Mouse (Mus musculus): ENCODE data around the gene Pim3. TPM values are rescaled to one million over a fixed set of nuclear protein-coding genes. Genes with fewer than 3 reads are reported as not detected.

Gene Pim3
- total RNA-seq, 2 experiments from 2014 or later: 24.1 to 37.3 TPM

DNA sequence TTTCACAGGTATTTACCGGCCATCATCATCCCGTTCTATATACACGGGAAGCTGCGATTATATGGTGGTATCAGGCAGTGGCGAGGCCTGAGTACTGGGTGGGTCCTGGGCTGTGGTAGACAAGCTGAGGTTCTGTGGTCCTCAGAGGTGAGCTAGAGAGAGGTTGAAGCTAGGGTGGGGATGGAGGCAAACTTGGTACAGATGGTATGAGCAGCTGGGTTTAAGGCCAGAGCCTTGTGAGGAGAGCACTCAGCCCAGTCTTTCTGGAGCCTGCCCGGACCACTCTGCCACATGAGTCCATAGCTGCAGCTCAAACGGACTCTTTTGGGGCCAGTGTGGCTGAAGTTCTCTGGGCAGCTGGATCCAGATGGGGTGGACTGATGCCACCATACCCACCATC is 4.6 kb upstream of the Pim3 start:
- DNase-seq (ENCODE audit: low spot score): no peak

DNA sequence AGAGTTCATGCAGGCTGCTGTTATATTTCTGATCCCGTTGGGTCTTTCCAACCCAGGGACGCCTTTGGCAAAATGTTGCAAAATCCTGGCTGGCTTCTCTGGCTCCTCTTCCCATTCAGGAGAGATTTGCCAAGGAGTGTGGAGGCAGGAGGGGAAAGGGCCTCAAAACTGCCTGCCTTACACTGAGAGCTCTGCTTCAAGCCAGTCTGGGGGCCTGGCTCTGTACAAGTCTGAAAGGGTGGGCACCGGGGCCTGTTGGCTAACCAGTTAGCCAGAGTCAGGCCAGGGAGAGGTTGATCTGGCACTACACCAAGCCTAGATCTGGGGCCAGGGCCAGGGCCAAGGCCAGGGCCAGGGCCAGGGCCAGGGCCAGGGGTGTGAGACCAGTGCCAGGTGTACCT is 3.8 kb upstream of the Pim3 start:
- DNase-seq (ENCODE audit: low spot score): peak; percentile 82

DNA sequence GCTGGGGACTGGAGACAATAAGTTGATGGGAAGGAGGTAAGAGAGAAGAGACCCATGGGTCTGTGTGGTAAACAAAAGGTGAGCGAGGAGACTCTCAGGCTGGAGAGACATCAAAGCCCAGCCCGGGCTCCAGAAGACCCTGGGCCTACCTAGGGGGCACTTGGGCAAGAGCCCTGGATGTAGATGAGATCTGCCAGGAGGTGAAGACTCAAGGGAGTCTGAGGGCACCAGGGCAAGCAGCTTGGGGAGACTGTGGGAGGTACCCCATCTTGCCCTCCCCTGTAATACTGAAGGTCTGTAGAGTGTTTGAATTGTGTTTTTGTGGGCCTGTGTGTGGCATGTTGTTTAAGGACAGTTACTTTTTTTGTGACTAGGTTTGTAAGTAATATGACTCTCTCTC is 3.3 kb upstream of the Pim3 start:
- DNase-seq (ENCODE audit: low spot score): no peak

DNA sequence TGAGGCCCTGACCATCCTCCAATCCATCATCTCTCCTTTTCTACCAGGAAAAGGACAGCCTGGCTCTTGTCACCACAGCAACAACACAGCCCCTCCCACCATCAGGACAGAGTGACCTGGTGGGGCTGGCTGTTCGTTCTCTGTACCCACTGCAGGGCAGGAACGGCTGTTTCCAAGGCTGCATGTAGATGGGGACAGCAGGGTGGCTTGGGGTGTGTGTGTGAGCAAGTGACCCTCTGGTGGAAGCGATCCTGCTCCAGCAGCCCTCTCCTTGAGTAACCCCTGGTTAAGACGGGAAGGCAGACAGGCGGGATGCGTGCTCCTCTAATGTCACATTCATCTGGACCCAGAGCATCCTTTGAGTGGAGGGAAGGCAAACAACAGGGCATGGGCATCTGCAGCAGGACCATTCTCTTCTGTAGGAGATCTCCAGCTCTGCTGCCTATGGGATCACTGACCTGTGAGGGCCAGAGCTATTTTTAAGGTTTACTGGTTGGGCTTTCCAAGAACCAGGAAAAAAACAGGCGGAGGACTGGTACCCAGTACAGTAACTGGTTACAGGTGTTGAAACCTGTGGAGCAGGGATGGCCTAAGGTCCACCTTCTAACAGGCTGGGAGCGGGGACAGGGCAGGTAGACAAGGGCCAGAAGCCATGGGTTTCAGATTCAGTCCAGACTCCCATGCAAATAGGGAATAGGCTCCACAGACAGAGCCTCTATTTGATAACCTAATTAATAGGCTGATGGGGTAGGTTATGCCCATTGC is 2.6 kb upstream of the Pim3 start:
- no peak for DNase-seq (ENCODE audit: low spot score)

DNA sequence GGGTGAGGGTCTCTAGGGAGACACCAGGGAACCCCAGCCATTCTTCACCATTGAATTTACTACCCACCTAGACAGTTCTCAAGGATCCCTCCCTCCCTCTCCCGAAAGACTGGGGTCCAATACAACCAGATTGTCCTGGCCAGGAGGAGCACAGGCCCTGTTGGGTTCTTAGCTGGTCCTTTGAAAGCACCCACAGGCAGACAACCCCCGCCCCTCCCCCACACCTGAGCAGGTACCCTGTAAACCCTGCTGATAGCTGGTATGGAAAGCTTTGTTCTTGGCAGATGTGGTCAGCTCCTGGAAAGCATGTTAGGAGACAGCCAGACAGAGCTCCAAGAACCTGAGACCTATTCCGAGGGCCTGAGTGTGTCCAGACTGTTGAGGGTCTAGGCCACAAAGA is 1.2 kb upstream of the Pim3 start:
- DNase-seq (ENCODE audit: low spot score): no peak

DNA sequence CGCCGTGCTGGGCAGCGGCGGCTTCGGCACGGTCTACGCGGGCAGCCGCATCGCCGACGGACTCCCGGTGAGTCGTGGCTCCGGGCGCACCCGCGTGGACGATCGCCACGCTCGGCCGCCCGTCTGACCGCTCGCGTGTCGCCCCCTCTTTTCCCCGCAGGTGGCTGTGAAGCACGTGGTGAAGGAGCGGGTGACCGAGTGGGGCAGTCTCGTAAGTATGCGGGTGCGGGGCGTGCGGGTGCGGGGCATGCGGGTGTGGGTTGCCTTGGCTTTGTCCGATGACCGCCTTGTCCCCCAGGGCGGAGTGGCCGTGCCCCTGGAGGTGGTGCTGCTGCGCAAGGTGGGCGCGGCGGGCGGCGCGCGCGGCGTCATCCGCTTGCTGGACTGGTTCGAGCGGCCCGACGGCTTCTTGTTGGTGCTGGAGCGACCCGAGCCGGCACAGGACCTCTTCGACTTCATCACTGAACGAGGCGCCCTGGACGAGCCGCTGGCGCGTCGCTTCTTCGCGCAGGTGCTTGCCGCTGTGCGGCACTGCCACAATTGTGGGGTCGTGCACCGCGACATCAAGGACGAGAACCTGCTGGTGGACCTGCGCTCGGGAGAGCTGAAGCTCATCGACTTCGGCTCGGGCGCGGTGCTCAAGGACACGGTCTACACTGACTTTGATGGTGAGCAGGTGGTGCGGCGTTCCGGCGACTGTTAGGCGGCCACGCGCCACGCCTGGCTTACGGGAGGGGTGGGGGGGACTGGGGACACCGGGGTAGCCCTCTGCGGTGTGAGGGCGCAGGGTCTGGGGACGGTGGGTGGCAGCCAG is 1.1 kb downstream of the Pim3 start:
- peak; percentile 52 for DNase-seq (ENCODE audit: low spot score)

GRCm38 (mm10) chr15:88863695-88864231 is 1.8 kb downstream of the Pim3 start:
- peak; percentile 97 for DNase-seq (ENCODE audit: low spot score)

- peak; percentile 44 for DNase-seq (ENCODE audit: low spot score)
Observed at GRCm38 (mm10) chr15:88864270-88865030, 2.5 kb downstream of the Pim3 start.

GRCm38 (mm10) chr15:88865061-88865460 is 3.1 kb downstream of the Pim3 start:
- no peak for DNase-seq (ENCODE audit: low spot score)

- no peak for DNase-seq (ENCODE audit: low spot score)
Observed at GRCm38 (mm10) chr15:88865888-88866695, 4.1 kb downstream of the Pim3 start.

DNA sequence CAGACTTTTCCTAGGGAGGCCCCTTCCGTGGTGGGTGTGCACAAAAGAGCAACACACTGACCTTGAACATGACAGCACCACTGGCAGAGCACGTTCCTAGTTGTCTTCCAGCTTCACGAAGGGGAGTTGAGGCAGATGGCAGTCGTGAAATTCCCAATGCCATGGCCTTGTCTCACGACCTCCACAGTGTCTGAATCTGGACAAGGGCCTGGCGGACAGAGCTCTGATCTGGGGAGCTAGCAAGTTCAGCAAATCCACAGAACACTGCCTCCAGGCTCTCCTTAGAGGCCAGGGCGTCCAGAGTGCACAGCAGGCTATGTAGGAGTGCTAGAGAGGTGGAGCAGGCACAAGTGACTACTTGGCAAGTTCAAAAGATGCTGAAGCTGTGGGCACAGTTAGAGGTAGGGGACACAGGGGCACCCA is 5.0 kb downstream of the Pim3 start:
- no peak for DNase-seq (ENCODE audit: low spot score)

DNA sequence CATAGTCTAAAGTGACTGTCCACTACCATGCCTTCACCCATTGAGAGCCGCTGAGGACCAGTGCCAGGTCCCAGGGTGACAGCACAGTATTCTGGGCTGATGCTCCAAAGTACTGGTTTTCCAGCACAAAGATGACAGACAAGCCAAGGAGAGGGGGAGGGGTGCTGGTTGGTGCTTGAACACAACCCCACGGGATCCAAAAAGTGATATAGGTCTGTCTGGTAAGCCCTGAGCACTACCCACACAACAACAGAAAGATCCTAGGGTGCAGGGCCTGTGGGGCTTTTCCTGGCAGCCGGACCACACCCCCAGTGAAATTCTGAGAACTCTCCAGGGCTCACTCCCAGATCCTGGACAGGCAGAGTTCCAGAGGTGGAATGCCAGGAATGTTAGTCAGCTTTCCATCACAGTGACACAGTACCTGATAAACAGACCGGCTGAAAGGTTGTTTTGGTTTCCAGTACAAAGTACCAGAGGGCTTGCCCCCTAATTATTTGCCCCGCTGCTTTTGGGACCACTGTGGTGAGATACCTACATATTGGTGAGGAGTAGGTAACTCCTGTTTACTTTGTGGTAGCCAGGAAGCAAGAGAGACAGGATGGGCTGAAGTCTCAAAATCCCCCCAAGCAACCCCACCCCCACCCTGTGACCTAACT is 5.5 kb downstream of the Pim3 start:
- peak; percentile 65 for DNase-seq (ENCODE audit: low spot score)

- DNase-seq (ENCODE audit: low spot score): peak; percentile 46
Observed at GRCm38 (mm10) chr15:88868024-88868742, 6.2 kb downstream of the Pim3 start.

DNA sequence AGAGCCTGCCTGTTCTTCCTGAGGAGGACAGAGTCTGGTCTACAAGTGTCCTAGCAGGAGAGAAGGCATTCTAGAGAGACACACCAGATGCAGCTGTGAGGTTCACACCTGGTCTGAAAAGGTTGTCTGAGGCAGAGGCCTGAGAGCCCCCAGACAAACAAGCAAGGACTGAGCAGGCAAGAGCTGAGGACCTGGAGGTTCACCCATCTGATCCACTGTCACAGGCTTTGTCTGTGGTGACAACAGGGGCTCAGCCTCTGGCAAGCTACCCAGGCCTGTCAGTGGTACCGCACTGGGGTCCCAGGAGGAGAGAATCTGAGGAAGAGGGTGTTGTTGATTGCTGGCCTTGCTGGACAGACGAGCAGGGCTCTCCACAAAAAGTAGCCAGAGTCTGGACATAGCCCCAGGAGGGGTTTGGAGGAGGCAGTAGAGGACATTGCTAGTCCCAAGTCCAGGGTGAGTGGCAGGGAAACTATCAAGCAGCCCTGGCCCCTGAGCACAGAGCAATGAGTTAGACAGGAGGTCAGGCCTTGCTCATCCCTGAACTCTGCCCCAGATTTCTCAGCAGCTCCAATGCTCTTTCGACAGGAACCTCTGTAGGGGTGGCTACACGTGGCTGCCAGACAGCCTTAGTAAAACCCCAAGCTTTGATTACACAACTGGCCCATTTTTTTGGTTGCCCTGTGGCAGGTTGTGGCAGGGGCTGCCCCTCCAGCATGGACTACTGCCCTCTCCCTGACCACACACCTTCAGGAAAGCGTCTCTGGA is 8.6 kb downstream of the Pim3 start:
- no peak for DNase-seq (ENCODE audit: low spot score)

- no peak for DNase-seq (ENCODE audit: low spot score)
Observed at GRCm38 (mm10) chr15:88874061-88874460, 12.1 kb downstream of the Pim3 start.

DNA sequence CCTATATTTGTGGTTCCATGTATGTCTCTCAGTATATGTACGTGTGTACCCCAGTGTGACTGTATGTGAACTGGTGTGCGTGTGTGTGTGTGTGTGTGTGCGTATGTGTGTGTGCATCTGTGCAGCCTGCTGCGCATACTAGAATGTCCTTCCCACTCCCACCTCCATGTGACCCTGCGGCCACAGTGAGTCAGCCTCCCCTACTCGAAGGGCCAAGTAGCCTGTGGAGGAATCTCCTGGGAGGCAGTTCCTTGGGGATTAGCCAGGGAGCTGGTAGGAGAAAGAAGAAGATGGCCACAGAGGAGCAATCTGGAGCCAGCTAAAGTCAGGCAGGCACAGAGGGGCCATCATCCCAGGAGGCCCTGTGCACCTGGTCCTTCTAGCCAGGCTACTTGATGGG is 12.5 kb downstream of the Pim3 start:
- DNase-seq (ENCODE audit: low spot score): no peak

GRCm38 (mm10) chr15:88875625-88876081 is 13.7 kb downstream of the Pim3 start:
- DNase-seq (ENCODE audit: low spot score): no peak

- peak; percentile 84 for DNase-seq (ENCODE audit: low spot score)
Observed at GRCm38 (mm10) chr15:88876155-88877020, 14.4 kb downstream of the Pim3 start.

All from gastrocnemius, adult 18-20 months (tissue).